Mouse (Mus musculus) spleen, postnatal 0 days (tissue): ENCODE results near the gene Osbpl11. TPM values are rescaled to one million over a fixed set of nuclear protein-coding genes. Genes with fewer than 3 reads are reported as not detected.

Source experiments
- polyA plus RNA-seq: library from polyadenylated mRNA; unstranded; fragments of >200 nt; fragmentation: Nextera tagmentation; extraction: Ambion mirVana; gene quantifications from 2 replicates; pipeline ENCODE4 v1.2.1, GENCODE M21; 2015

The Osbpl11 gene
- polyA plus RNA-seq: 7.7 and 9.4 TPM in 2 replicates

DNA sequence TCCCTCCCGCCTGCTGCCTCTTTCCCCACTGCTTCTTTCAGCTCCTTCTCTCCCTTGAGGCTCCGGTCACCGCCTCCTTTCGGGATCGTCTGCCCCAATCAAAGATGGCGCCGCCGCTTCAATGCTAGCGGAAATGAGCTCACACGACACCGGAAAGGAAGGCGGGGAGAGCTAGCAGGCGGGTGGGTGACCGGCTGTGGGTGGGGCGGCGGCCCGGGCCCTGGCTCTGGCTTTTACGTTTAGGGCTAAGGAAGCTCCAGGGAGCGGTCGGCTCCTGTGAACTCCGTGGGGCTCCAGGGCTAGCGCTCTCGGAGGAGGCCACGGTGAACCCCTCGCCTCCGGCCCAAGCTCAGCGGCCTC, at the start of gene Osbpl11:
Osbpl11 (plus strand) TSS at position 171 of the 360 bp plus-strand sequence.

DNA sequence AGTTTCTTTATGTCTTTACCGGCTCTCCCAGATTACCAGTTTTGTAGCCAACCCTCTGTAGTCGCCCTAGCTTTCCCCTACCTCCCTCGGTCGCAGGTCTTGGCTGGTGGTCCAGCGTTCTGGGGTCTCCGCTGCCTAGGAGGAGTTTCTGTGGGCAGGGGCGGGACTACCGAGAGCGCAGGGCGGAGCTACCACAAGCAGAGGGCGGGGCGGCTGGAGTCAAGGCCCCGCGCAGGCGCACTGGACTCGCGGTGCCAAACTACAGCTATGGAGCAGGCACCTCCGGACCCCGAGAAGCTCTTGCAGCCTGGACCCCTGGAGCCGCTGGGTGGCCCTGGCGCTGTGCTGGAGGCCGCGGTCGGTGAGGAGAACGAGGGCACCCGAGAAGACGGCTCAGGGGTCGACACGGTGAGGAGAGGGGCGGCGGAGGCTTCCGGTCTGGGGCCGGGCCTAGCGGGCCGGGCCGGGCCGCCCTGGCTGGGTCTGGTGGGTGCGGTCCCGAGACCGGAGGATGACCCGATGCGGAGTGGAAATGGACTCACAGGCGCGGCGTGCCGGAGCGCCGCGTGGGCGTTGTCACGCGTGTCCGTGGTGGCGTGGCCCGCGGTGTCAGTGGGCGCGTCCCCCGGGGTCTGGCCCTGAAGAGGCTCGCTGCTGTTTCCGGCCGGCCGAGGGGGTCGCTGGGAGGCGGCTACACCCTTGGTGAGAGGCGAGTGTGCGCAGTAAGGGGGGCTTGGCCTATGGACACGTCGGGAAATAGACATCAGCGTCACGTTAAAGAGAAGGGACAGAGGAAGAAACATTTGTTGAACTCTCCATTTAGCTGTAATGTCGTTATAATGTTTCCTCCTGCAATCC, 66.6 kb downstream of the Osbpl11 start, which contains the start of gene Snx4:
Snx4 (plus strand) TSS at position 249 of the 858 bp plus-strand sequence.

Other genes starting within 250 kb of the Osbpl11 start
- gene Iqcg, start 128.9 kb upstream of the Osbpl11 start, polyA plus RNA-seq: 1.4 and 2.1 TPM in 2 replicates
- gene Rpl35a, start 128.6 kb upstream of the Osbpl11 start, polyA plus RNA-seq: 911 and 964 TPM in 2 replicates
- gene Lmln, start 122.5 kb upstream of the Osbpl11 start, polyA plus RNA-seq: 0.61 and 0.72 TPM in 2 replicates
- 37.4 and 45.8 TPM in 2 replicates for gene Snx4, start 66.4 kb downstream of the Osbpl11 start, polyA plus RNA-seq
- gene Zfp148, start 195.8 kb downstream of the Osbpl11 start, polyA plus RNA-seq: 16.6 and 21.3 TPM in 2 replicates